ENCODE assay signal across 8 mouse cellular contexts in genomic region chr8:95245180-95245579, GRCm38 (mm10). TPM values are rescaled to one million over a fixed set of nuclear protein-coding genes. Genes with fewer than 3 reads are reported as not detected.
DNase-seq lines count a peak whose midpoint lies in the region; ATAC-seq lines count a peak whose summit lies in the region.

No protein-coding gene starts in this region.

- DNase-seq in left cerebral cortex, postnatal 14 days (ENCODE audit: low spot score in 2 of 2): peak; percentile 27 to 35
- DNase-seq in left cerebral cortex, adult 18-20 months (ENCODE audit: low spot score in 2 of 2): no peak
- peak; percentile 66 to 74 for DNase-seq in heart, postnatal 14 days
- DNase-seq in kidney, postnatal 25 days: peak; percentile 72 to 83
- DNase-seq in natural killer cell, adult 2 months (ENCODE audit: low spot score in 2 of 2): peak; percentile 54 to 74

- intact Hi-C loops in left cerebral cortex, postnatal 14 days (cut with DNase I): no loop called here
- intact Hi-C loops in heart, postnatal 14 days (cut with DNase I): no loop called here

- ATAC-seq in common myeloid progenitor, adult 5-6 weeks (replicated peaks; ENCODE audit: low read depth, poor library complexity, severe bottlenecking): peak; percentile 65
- ATAC-seq in monocyte, adult 5-6 weeks (replicated peaks; ENCODE audit: insufficient number of reproducible peaks, low FRiP score, low TSS enrichment, poor library complexity, severe bottlenecking): no peak
- ATAC-seq in frontal cortex, adult (ENCODE audit: low TSS enrichment): no peak

RNA-seq across cellular contexts. Expression of gene Kifc3, which starts 42.6 kb away (rescaled TPM):
- total RNA-seq in left cerebral cortex, postnatal 14 days (2021): 10 to 100 TPM; 52.9 to 60.3 TPM
- 10 to 100 TPM; 55.9 to 58.7 TPM for total RNA-seq in left cerebral cortex, adult 18-20 months (2021)
- total RNA-seq in common myeloid progenitor, adult 5-6 weeks (2017): 0.73 and 1.4 TPM in 2 replicates
- total RNA-seq in heart, postnatal 14 days (2021): 10 to 100 TPM; 58.1 to 62.8 TPM
- total RNA-seq in monocyte, adult 5-6 weeks (2017): 21.9 to 28.7 TPM (median 25.8 TPM) in 3 replicates

Comparison
In these comparisons a context has a peak if more than half of its experiments do, and no peak if none do; other contexts are left out.
1. DNase-seq: peak in left cerebral cortex, postnatal 14 days (2 of 2), heart, postnatal 14 days (2 of 2), kidney, postnatal 25 days (2 of 2) and natural killer cell, adult 2 months (2 of 2); none in left cerebral cortex, adult 18-20 months (0 of 2).